Mouse (Mus musculus): ENCODE results near the gene Igsf9.

GRCm38 (mm10) chr1:172462534-172462933, 19.1 kb upstream of the Igsf9 start:
- TF ChIP-seq POLR2A (IDR thresholded peaks at IDR 0.05; ENCODE audit: insufficient read depth, low read length) (no peak), CTCF (IDR thresholded peaks at IDR 0.05; ENCODE audit: low read depth, low read length) (no peak)
